Comparison of ENCODE assay signal across 13 mouse cellular contexts in the genomic region with DNA sequence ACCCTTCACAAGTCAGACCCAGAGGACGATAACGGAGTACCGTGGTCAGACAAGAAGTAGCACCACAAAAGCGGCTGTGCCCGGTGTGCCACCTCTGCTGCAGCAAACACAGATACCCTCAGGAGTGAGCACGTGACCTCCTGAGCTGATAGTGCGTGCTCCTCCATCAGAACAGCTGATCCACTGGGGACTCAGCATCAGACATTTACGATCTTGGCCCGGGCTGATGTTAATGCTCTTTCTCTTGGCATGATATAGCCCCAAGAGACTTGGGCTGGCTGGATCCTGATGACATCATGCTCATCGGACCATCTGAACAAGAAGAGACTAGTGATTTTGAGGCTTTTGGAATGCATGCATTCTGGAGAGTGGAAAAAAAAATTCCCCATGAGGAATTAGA. TPM values are rescaled to one million over a fixed set of nuclear protein-coding genes. Genes with fewer than 3 reads are reported as not detected.
DNase-seq lines count a peak whose midpoint lies in the region; ATAC-seq and TF ChIP-seq lines count a peak whose summit lies in the region.
"Had no signal": no experiment of that assay in that cellular context is flagged by ENCODE, and none has a peak within 500 bp of the region (broad histone marks: within the 10 kb centered on the region; RNA-seq: fewer than 3 reads in every experiment).

No protein-coding gene starts in this region.

- no peak overlapping the region for H3K9ac ChIP-seq in hindbrain, embryonic 11.5 days (ENCODE audit: low read depth, low read length)
- H3K9ac ChIP-seq in hindbrain, embryonic 12.5 days: no peak overlapping the region
- H3K9ac ChIP-seq in limb, embryonic 15.5 days: no peak overlapping the region
- H3K9ac ChIP-seq: embryonic facial prominence, embryonic 13.5 days; forebrain, postnatal 0 days had no signal

- H3K36me3 ChIP-seq in hindbrain, embryonic 11.5 days (ENCODE audit: control insufficient read depth, insufficient read depth, low read length): no peaks in the 10 kb centered on the region
- no peaks in the 10 kb centered on the region for H3K36me3 ChIP-seq in hindbrain, embryonic 12.5 days
- no peaks in the 10 kb centered on the region for H3K36me3 ChIP-seq in limb, embryonic 15.5 days
- H3K36me3 ChIP-seq: embryonic facial prominence, embryonic 13.5 days had no signal

- H3K4me2 ChIP-seq in hindbrain, embryonic 11.5 days (replicated peaks; ENCODE audit: low read depth, low read length): no peak overlapping the region
- no peak overlapping the region for H3K4me2 ChIP-seq in hindbrain, embryonic 12.5 days (replicated peaks)
- H3K4me2 ChIP-seq in limb, embryonic 15.5 days: no peak overlapping the region
- H3K4me2 ChIP-seq: embryonic facial prominence, embryonic 13.5 days had no signal

- peaks cover 4% of the 10 kb centered on the region for H3K9me3 ChIP-seq in hindbrain, embryonic 11.5 days (ENCODE audit: control insufficient read depth, low read length)
- peaks cover 8% of the 10 kb centered on the region; the same call in 1 of the 2 replicates for H3K9me3 ChIP-seq in hindbrain, embryonic 12.5 days (replicated peaks)
- H3K9me3 ChIP-seq in limb, embryonic 15.5 days: no peaks in the 10 kb centered on the region
- H3K9me3 ChIP-seq: embryonic facial prominence, embryonic 13.5 days had no signal

- 0 out of 2 replicates have a peak, but pooled peaks have one; percentile 45 for ATAC-seq in hindbrain, embryonic 11.5 days (ENCODE audit: low FRiP score)
- no peak; the same call in 1 of the 2 replicates for ATAC-seq in hindbrain, embryonic 12.5 days (ENCODE audit: low FRiP score)
- ATAC-seq in Patski: peak; percentile 39
- 0 out of 2 replicates have a peak, but pooled peaks have one; percentile 14 for ATAC-seq in limb, embryonic 15.5 days (ENCODE audit: insufficient number of reproducible peaks, low FRiP score, low TSS enrichment, low read depth)
- ATAC-seq: forebrain, postnatal 0 days had no signal

- CTCF ChIA-PET in Patski (lab: Charles Lee): no interaction called here

- DNase-seq in hindbrain, embryonic 11.5 days (ENCODE audit: low spot score): no peak
- DNase-seq in 3134 (ENCODE audit: extremely low read depth, insufficient read length, low spot score): peak; percentile 67
- DNase-seq in Patski (ENCODE audit: low read depth, low spot score): no peak
- no peak for DNase-seq in adrenal gland, adult 18-20 months (ENCODE audit: low spot score in 2 of 2)
- DNase-seq in natural killer cell, adult 2 months (ENCODE audit: low spot score in 2 of 2): no peak
- no peak for DNase-seq in spleen, postnatal 4 days (ENCODE audit: low spot score in 2 of 2)
- DNase-seq: cerebellum, postnatal 14 days; forebrain, postnatal 0 days; lung, adult 2 months; thymus, postnatal 36 days had no signal

- in situ Hi-C loops in Patski (cut with MboI; ENCODE audit: low pct_unique_long_range_greater_than_20kb): no loop called here

- H3K27me3 ChIP-seq in hindbrain, embryonic 11.5 days (ENCODE audit: control insufficient read depth, insufficient read depth, low read length): no peaks in the 10 kb centered on the region
- no peaks in the 10 kb centered on the region for H3K27me3 ChIP-seq in hindbrain, embryonic 12.5 days
- no peaks in the 10 kb centered on the region for H3K27me3 ChIP-seq in Patski
- no peaks in the 10 kb centered on the region for H3K27me3 ChIP-seq in limb, embryonic 15.5 days
- H3K27me3 ChIP-seq: embryonic facial prominence, embryonic 13.5 days had no signal

- 81% methylated on average over 10 of the region's 10 CpGs for WGBS in hindbrain, embryonic 11.5 days
- WGBS in hindbrain, embryonic 12.5 days: 79% methylated on average over 10 of the region's 10 CpGs
- 58% methylated on average over 10 of the region's 10 CpGs for WGBS in limb, embryonic 15.5 days

- H3K27ac ChIP-seq in hindbrain, embryonic 11.5 days (ENCODE audit: low read depth, low read length): no peak overlapping the region
- H3K27ac ChIP-seq in hindbrain, embryonic 12.5 days: no peak overlapping the region
- 0 out of 2 replicates have a peak overlapping the region, but pooled peaks have one; percentile 27 for H3K27ac ChIP-seq in limb, embryonic 15.5 days
- H3K27ac ChIP-seq: embryonic facial prominence, embryonic 13.5 days had no signal

- H3K4me3 ChIP-seq in hindbrain, embryonic 11.5 days (ENCODE audit: low read depth, low read length): no peak overlapping the region
- no peak overlapping the region for H3K4me3 ChIP-seq in hindbrain, embryonic 12.5 days
- no peak overlapping the region for H3K4me3 ChIP-seq in limb, embryonic 15.5 days
- H3K4me3 ChIP-seq: embryonic facial prominence, embryonic 13.5 days had no signal

- POLR2A ChIA-PET in Patski (lab: Charles Lee): interaction anchor here (1.0 to 1.1 kb wide), 2 partner anchors 8 to 21 kb away, joined by 3 to 4 read pairs; no protein-coding TSS in a partner anchor

- no peak for TF ChIP-seq CTCF in Patski (IDR thresholded peaks at IDR 0.05)

- no peaks in the 10 kb centered on the region for H3K4me1 ChIP-seq in hindbrain, embryonic 11.5 days (replicated peaks; ENCODE audit: control insufficient read depth, insufficient read depth, low read length)
- H3K4me1 ChIP-seq in hindbrain, embryonic 12.5 days: no peaks in the 10 kb centered on the region
- 0 out of 2 replicates have a peak, but pooled peaks cover 15% of the 10 kb centered on the region for H3K4me1 ChIP-seq in limb, embryonic 15.5 days

RNA-seq across cellular contexts. Expression of a gene that starts 50.3 kb away (rescaled TPM):
- polyA plus RNA-seq in hindbrain, embryonic 11.5 days (2014; fragmentation: Nextera tagmentation; extraction: Ambion mirVana): 179 and 180 TPM in 2 replicates
- polyA plus RNA-seq in hindbrain, embryonic 12.5 days (2016; fragmentation: Nextera tagmentation; extraction: Ambion mirVana): 158 and 167 TPM in 2 replicates
- 81.7 TPM for polyA plus RNA-seq in Patski (2021)
- polyA plus RNA-seq in limb, embryonic 15.5 days (2015; fragmentation: Nextera tagmentation; extraction: Ambion mirVana): 155 and 163 TPM in 2 replicates
- 10 to 100 TPM; 48.5 to 62.1 TPM for total RNA-seq in adrenal gland, adult 18-20 months (2021)

RNA-seq across cellular contexts. Expression of a gene that starts 54.5 kb away (rescaled TPM):
- polyA plus RNA-seq in hindbrain, embryonic 11.5 days (2014; fragmentation: Nextera tagmentation; extraction: Ambion mirVana): 31.9 and 49.2 TPM in 2 replicates
- polyA plus RNA-seq in hindbrain, embryonic 12.5 days (2016; fragmentation: Nextera tagmentation; extraction: Ambion mirVana): 42.0 and 45.9 TPM in 2 replicates
- polyA plus RNA-seq in Patski (2021): 167 TPM
- polyA plus RNA-seq in limb, embryonic 15.5 days (2015; fragmentation: Nextera tagmentation; extraction: Ambion mirVana): 17.3 and 20.8 TPM in 2 replicates
- 10 to 100 TPM; 66.5 to 68.8 TPM for total RNA-seq in adrenal gland, adult 18-20 months (2021)
